Mouse (Mus musculus) forebrain, embryonic 16.5 days (tissue): ENCODE results near the gene Pitpnm2. TPM values are rescaled to one million over a fixed set of nuclear protein-coding genes. Genes with fewer than 3 reads are reported as not detected.

ENCODE experiments used
- ATAC-seq: fragments of 200-750 bp; cut with Nextera tagmentation; 2 replicates; pipeline ENCODE4 v1.8.0; 2017; ENCODE audit warnings: mild to moderate bottlenecking, moderate library complexity
- H3K27ac ChIP-seq: fragments of 300-500 bp; sonication (generic); 2 replicates; pipeline ENCODE4 v1.5.1; 2014; ENCODE audit warnings: low read length, control low read depth
- H3K27me3 ChIP-seq: fragments of 300-500 bp; sonication (generic); replicated peaks from 2 replicates; pipeline ENCODE4 v1.6.1; 2014; ENCODE audit warnings: low read length; ENCODE audit not compliant: control insufficient read depth, insufficient read depth
- H3K36me3 ChIP-seq: fragments of 300-500 bp; sonication (generic); 2 replicates; pipeline ENCODE4 v1.6.1; 2014; ENCODE audit not compliant: control insufficient read depth, insufficient read depth
- H3K4me1 ChIP-seq: fragments of 300-500 bp; sonication (generic); replicated peaks from 2 replicates; pipeline ENCODE4 v1.6.1; 2014; ENCODE audit warnings: low read length; ENCODE audit not compliant: control insufficient read depth, insufficient read depth
- H3K4me2 ChIP-seq: fragments of 300-500 bp; sonication (generic); 2 replicates; pipeline ENCODE4 v1.6.1; 2014; ENCODE audit warnings: mild to moderate bottlenecking, low read length, control low read depth
- H3K4me3 ChIP-seq: fragments of 300-500 bp; sonication (generic); replicated peaks from 2 replicates; pipeline ENCODE4 v1.5.1; 2014; ENCODE audit warnings: mild to moderate bottlenecking, low read length, control low read depth
- H3K9ac ChIP-seq: fragments of 300-500 bp; sonication (generic); replicated peaks from 2 replicates; pipeline ENCODE4 v1.6.1; 2014; ENCODE audit warnings: low read depth, low read length, control low read depth
- H3K9me3 ChIP-seq: fragments of 300-500 bp; sonication (generic); 2 replicates; pipeline ENCODE4 v1.6.1; 2016; ENCODE audit warnings: low read length; ENCODE audit not compliant: control insufficient read depth
- WGBS: fragments of 180-500 bp; shearing (Covaris S2); extraction: QIAGEN DNeasy Blood & Tissue Kit; methylation state at CpG from one replicate; pipeline ENCODE4 v1.1.7; 2014; 5-methylcytosine and 5-hydroxymethylcytosine counted together
- polyA plus RNA-seq: library from polyadenylated mRNA; unstranded; fragments of >200 nt; fragmentation: Nextera tagmentation; extraction: Ambion mirVana; gene quantifications from 2 replicates; pipeline ENCODE4 v1.2.1, GENCODE M21; 2015

Pitpnm2 gene
- polyA plus RNA-seq, 1 experiment from 2014 or later = 14.4 TPM

DNA sequence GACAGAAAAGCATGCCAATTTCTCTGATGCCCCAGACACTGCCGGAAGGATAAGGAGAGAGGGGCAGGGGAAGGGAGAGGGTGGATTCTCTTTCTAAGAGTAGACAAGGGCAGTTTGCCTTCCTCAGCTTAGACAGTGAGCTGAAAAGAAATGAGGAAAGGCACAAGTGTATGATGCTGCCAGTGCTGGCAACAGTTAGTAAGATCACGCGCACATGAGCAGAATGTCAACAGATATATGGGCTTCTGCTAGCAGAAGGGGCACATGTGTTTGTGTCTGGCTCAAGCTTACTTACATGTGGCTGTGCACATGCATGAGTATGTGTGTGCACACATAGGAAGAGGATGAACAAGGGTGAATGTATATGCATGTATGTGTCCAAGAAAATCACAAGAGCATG, 65.4 kb downstream of the Pitpnm2 start:
- peaks cover 53% of the 10 kb centered on the region for H3K4me1 ChIP-seq
- ATAC-seq = 0 out of 2 replicates have a peak, but pooled peaks have one; percentile 11

DNA sequence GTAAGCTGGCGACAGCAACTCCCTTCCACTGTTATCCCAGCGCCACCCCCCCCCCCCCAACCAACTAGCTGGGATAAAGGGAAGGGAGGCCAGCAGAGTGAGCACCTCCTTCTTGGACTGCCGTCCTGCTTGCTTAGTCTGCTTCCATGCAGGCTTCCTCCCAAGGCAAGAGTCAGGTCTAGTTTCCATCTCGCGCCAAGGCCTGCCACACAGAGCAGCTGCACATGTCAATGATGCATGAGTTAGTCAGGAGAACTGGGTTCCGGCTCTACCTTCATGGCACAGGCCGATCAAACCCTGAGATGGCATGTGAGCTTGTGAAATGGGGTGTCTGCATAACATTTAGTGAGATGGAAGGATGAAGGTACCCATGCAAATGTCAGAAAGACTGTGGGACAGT, 66.9 kb downstream of the Pitpnm2 start:
- no peak for ATAC-seq
- H3K4me3 ChIP-seq = no peak overlapping the region
- no peak overlapping the region for H3K27ac ChIP-seq
- no peak overlapping the region for H3K9ac ChIP-seq
- H3K36me3 ChIP-seq = no peaks in the 10 kb centered on the region
- no peak overlapping the region for H3K4me2 ChIP-seq
- no peaks in the 10 kb centered on the region for H3K9me3 ChIP-seq
- H3K4me1 ChIP-seq = peaks cover 48% of the 10 kb centered on the region
- WGBS = 73% methylated on average over 7 of the region's 7 CpGs
- no peaks in the 10 kb centered on the region for H3K27me3 ChIP-seq

More for the DNA sequence above, 65.4 kb downstream of the Pitpnm2 start:
- WGBS = 23% methylated on average over 3 of the region's 3 CpGs
- Histone ChIP-seq H3K9ac (peak overlapping the region; percentile 37), H3K27me3 (no peaks in the 10 kb centered on the region), H3K9me3 (no peaks in the 10 kb centered on the region), H3K4me3 (peak overlapping the region; percentile 38), H3K4me2 (peak overlapping the region; percentile 55), H3K27ac (peak overlapping the region; percentile 92), H3K36me3 (no peaks in the 10 kb centered on the region)

DNA sequence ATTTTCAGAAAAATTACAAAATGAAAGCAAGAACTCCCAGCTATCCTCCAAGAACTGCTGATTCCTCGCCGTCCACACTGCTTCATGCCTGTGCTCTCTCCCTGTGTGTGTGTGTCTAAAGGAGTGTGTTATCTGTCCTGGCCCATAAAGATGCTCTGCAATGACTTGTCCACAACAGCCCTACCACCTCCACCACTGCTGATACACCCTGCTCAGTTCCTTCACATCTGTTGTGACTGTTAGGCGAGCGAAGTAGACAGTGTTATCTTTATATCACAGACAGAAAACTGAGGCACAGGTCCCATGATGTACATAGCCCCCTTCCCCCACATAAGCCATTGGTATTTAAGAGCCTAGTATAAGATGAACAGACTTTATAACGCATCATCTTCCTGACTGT, 67.5 kb downstream of the Pitpnm2 start:
- Histone ChIP-seq H3K36me3 (no peaks in the 10 kb centered on the region), H3K4me3 (no peak overlapping the region), H3K9me3 (no peaks in the 10 kb centered on the region), H3K4me1 (peaks cover 46% of the 10 kb centered on the region), H3K4me2 (no peak overlapping the region), H3K27ac (no peak overlapping the region), H3K27me3 (no peaks in the 10 kb centered on the region), H3K9ac (no peak overlapping the region)
- 94% methylated on average over 5 of the region's 5 CpGs for WGBS
- ATAC-seq = no peak

DNA sequence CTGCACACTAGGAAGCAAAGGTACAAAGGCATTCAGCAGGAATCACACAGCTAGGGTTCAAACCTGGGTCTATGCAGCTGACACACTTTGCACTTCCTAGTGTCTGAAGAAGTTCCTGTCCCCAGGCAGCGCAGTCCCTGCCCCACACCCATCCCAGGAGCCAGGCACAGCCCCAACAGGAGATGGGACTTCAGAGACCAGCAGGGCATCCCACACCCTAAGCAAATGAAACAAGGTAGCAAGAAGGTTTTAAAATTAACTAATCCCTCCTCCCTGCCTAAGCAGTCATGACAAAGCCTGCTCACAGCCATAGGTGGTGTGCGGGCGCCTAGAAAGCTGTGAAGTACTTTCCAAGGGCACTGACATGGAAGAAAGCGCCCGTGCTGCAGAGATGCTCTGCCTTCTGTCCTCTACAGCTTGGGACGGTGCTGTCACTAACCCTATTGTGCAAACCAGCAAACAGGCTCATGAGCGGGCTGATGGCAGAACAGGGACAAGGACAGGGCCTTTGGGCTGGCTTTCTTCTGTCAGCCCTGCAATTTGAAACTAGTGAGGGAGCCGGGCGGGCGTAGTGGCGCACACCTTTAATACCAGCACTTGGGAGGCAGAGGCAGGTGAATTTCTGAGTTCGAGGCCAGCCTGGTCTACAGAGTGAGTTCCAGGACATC, 68.9 kb downstream of the Pitpnm2 start:
- no peak for ATAC-seq
- 80% methylated on average over 12 of the region's 12 CpGs for WGBS
- no peaks in the 10 kb centered on the region for H3K27me3 ChIP-seq
- no peak overlapping the region for H3K9ac ChIP-seq
- no peaks in the 10 kb centered on the region for H3K9me3 ChIP-seq
- peaks cover 41% of the 10 kb centered on the region for H3K4me1 ChIP-seq
- H3K27ac ChIP-seq = no peak overlapping the region
- no peaks in the 10 kb centered on the region for H3K36me3 ChIP-seq
- no peak overlapping the region for H3K4me2 ChIP-seq
- no peak overlapping the region for H3K4me3 ChIP-seq

DNA sequence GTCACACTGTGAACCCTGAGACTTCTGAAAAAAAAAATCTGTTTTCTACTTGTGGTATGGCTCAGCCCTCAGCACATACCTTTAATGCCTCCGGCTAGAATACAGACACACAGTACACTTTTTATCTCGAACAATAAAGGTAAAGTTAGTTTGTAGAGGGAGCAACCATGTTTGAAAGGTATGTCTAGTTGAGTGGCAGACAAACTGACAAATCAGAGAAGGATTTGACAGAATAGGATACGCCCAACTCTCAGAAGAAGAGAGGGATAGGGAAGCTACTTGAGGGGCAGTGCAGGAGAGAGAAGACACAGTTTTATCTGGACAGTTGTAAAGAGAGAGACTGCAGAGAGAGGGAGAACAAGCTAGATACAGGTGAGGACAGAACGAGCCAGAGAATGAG, 70.1 kb downstream of the Pitpnm2 start:
- no peak overlapping the region for H3K9ac ChIP-seq
- H3K4me2 ChIP-seq = no peak overlapping the region
- H3K27me3 ChIP-seq = no peaks in the 10 kb centered on the region
- H3K27ac ChIP-seq = no peak overlapping the region
- 91% methylated on average over 4 of the region's 4 CpGs for WGBS
- no peak for ATAC-seq
- no peak overlapping the region for H3K4me3 ChIP-seq
- no peaks in the 10 kb centered on the region for H3K36me3 ChIP-seq
- H3K4me1 ChIP-seq = peaks cover 36% of the 10 kb centered on the region
- no peaks in the 10 kb centered on the region for H3K9me3 ChIP-seq

DNA sequence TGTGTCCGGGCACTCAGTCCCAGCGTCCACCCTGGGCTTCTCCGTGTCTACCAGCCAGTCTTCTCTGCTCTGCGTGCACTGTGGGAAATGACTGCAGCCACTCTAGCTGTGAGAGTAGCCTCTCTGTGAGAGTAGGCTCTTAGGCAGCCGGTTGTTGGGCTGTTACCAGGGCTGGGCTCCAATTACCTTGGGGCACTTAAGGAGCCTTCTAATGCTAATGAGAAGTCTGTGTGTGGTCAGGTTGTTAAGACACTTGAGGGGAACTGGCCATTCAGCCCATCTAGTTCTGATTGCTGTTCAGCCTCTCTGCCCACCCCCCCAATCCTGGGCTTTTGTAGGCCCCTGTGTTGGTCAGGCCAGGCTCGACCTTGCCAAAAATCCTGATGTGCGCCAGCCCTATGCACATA, 72.8 kb downstream of the Pitpnm2 start:
- peak; percentile 92 for ATAC-seq
- Histone ChIP-seq H3K27me3 (no peaks in the 10 kb centered on the region), H3K9me3 (no peaks in the 10 kb centered on the region), H3K9ac (no peak overlapping the region), H3K4me1 (peaks cover 34% of the 10 kb centered on the region), H3K27ac (peak overlapping the region; percentile 56), H3K4me2 (no peak overlapping the region), H3K36me3 (no peaks in the 10 kb centered on the region), H3K4me3 (no peak overlapping the region)
- WGBS = 6% methylated on average over 7 of the region's 7 CpGs

DNA sequence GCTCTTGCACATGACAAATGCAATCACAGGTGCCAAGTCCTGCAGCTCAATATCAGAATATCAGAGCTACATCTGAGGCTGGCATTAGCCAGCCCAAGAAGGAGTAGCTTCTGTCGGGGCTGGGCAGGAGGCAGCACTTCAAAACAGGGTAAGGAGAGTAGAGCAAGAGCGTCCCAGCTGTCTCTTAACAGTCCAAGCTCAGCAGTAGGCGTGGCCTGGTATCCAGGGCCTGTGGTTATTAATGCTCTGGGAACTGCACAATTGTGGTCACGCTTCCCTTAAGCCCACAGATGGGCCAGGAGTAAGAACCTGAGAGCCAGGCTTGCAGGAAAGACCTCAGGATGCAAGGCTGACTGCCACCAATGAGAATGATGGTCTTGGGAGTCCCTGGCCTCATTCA, 74.4 kb downstream of the Pitpnm2 start:
- no peak overlapping the region for H3K4me3 ChIP-seq
- H3K27me3 ChIP-seq = no peaks in the 10 kb centered on the region
- 31% methylated on average over 4 of the region's 4 CpGs for WGBS

DNA sequence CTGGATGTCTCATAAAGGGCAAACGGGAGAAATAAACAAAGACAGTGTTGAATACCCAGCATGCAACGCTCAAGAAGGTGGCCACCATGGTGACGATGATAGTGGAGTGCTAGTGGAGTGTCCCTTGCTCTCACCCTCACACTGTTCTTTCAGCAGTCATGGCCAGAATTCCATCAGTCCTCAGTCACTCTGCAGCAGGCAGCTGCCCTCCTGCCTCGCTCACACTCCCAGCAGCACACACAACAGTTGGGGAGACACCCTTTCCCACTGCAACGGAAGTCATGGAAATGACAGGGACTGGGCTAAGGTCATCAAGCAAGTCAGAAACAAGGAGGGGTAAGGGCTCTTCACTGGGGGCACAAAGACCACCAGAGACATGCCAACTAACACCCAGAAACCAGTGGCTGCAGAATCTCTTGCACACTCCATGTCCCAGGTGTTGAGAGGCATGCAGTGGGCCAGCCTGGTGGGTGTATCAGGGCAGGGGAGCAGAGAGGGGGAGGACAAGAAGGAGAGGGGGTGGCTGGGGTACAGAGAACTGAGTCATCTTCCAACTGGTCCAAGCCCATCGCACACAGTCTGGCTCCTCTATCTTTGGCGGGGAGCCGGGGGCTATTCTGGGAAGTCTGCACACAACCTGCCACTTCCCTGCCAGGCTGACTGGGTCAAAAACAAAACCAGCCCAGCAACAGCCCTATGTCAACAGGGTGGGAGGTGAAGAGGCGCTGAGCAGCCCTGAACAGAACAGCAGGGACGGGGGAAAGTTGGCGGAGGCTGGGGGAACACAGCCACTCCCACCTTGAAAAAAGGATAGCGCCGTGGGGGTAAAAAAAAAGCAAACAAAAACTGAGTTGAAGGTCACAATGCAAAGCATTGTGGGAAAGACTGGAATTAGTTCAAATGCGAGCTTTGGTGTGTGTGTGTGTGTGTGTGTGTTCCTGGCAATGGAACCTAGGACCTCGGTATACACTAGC, 76.3 kb downstream of the Pitpnm2 start:
- Histone ChIP-seq H3K4me1 (peaks cover 49% of the 10 kb centered on the region), H3K27ac (no peak overlapping the region), H3K4me3 (no peak overlapping the region), H3K36me3 (no peaks in the 10 kb centered on the region), H3K9me3 (no peaks in the 10 kb centered on the region), H3K9ac (no peak overlapping the region), H3K4me2 (no peak overlapping the region), H3K27me3 (no peaks in the 10 kb centered on the region)
- WGBS = 50% methylated on average over 15 of the region's 15 CpGs
- ATAC-seq = no peak

More for the DNA sequence above, 74.4 kb downstream of the Pitpnm2 start:
- H3K4me2 ChIP-seq = no peak overlapping the region
- ATAC-seq = no peak
- no peaks in the 10 kb centered on the region for H3K9me3 ChIP-seq
- H3K36me3 ChIP-seq = no peaks in the 10 kb centered on the region
- H3K4me1 ChIP-seq = peaks cover 36% of the 10 kb centered on the region
- no peak overlapping the region for H3K9ac ChIP-seq
- no peak overlapping the region for H3K27ac ChIP-seq

DNA sequence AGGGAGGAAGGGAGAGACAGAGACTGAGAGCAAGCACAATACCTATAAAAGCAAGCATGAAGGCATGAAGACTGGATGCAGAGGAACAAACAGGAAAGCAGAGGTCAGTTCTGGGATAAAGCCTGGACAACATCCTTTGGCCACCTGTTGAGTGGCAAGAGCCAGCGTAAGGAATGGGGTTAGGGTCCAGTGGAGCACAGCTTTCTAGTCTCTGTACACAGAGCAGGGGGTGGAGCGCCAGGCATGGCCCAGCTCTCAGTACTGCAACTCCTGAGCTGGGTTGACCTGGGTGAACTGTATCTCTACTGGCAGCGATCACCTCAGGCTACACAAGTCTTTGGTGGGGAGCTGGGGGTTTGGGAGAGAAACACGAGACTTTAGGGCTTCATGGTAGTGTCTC, 77.3 kb downstream of the Pitpnm2 start:
- ATAC-seq = no peak
- Histone ChIP-seq H3K9me3 (no peaks in the 10 kb centered on the region), H3K9ac (no peak overlapping the region), H3K27ac (no peak overlapping the region), H3K4me3 (no peak overlapping the region), H3K4me1 (peaks cover 51% of the 10 kb centered on the region), H3K4me2 (no peak overlapping the region), H3K36me3 (no peaks in the 10 kb centered on the region), H3K27me3 (no peaks in the 10 kb centered on the region)
- 90% methylated on average over 4 of the region's 4 CpGs for WGBS
